Mouse (Mus musculus) T-helper 2 cell (primary cell): ENCODE measurements around the gene Ets2.
"Not testable (repeated sequence)": the region's sequence is repeated elsewhere in the genome, so short reads cannot be mapped to it uniquely, and the experiment has no call there.

Source experiments
- in situ Hi-C: fragments of 300-600 bp; cut with MboI, MseI; formaldehyde crosslinking; loops from one replicate; pipeline ENCODE4 v1.15.1; 2025; ENCODE audit warnings: high pct_unique_total_duplicates

Ets2 gene

DNA sequence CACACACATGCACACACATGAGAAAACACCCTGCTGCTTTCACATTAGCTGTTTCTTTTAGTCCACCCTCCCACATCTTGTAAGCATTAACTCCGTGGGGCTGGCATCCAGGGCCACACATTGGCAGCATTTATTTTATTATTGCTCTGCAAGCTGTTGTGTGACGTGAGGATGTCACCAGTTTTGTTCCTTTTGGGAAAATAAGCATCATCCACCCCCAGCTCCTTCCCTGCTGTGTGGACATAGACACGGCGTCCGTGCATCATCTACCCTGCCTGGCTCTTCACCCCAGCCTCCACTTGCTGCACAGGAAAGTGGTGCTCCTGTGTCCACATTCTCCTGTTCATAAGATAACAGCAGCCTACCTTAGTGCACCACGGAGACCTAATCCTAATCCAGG is 27.9 kb downstream of the Ets2 start:
- in situ Hi-C loops, result no loop called here

GRCm38 (mm10) chr16:95734785-95735184 is 32.9 kb downstream of the Ets2 start:
- in situ Hi-C loops, result no loop called here

DNA sequence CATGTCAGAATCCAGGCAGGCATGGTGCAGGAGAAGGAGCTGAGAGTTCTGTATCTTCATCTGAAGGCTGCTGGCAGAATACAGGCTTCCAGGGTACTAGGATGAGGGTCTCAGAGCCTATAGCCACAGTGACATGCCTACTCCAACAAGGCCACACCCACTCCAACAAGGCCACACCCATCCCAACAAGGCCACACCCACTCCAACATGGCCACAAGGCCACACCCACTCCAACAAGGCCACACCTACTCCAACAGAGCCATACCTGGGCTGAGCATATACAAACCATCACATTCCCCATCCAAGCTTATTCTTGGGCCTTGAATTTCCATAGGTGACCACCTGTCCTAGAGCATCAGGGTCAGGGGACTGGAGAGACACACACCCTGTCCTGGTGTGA is 34.2 kb downstream of the Ets2 start:
- in situ Hi-C loops, result no loop called here

DNA sequence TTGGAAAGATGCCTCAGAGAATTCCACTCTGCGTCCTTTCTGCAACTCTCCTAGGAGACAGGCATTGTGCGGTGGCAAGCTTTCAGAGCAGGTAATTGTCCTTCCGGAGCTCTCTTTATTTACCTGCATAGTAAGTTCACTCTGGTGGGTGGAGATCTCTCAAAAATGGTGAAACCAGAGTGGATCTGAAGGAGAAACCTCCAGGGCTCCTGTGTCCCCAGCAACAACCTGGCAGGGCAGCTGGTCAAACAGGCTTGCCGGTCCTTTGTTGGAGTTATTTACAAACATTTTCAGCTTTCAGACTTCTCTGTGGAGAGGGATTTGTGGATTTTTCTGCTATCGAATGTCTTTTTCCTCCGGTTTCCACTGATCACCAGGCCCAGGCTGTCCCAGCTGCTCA is 34.6 kb downstream of the Ets2 start:
- in situ Hi-C loops, result no loop called here

DNA sequence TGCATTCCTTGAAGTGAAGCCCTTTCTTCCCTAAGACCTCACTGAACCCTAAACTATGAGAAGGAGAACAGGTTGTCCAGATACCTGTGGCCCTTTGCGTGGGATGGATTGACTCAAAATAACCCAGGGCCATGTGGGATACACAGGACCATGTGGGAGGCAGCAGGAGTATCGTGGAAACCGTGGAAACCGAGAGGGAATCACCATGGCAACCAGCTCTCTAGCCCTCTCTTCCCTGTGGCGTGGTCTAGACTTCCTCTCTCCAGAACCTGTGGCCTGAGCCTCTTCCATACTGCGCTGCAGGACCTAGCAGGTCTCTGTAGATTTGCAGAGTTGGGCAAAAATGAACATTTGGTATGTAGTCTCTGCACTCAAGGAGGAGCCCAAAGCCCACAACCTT is 37.6 kb downstream of the Ets2 start:
- in situ Hi-C loops, result no loop called here

DNA sequence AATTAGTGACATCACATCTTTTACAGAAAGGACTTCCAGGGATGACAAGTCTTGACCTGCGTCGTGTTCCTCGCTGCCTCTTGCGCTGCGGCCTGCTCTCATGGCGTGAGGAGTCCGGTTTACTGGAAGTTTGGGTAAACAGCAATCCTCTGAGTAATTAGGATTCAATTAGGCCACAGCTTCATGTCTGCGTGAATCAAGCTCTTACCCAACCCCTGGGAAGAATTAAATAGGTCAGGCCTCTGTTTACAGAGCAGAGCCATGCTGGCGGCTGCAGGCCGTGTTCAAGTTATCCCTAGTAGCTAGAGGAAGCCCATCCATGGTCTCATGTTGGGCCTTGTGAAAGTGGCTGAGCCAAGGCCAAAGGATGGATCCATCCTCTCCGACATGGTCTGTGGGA is 39.5 kb downstream of the Ets2 start:
- in situ Hi-C loops, result loop anchor here (5.0 kb wide), 1 partner anchor 54 kb away; no protein-coding TSS in a partner anchor

- in situ Hi-C loops, result loop anchor here (5.0 kb wide), 1 partner anchor 55 kb away; no protein-coding TSS in a partner anchor
These were observed 40.3 kb downstream of the Ets2 start for GRCm38 (mm10) chr16:95741915-95742739.

GRCm38 (mm10) chr16:95742740-95743030 is 40.8 kb downstream of the Ets2 start:
- in situ Hi-C loops, result loop anchor here (5.0 kb wide), 1 partner anchor 55 kb away; no protein-coding TSS in a partner anchor

- in situ Hi-C loops, result loop anchor here (5.0 kb wide), 1 partner anchor 56 kb away; no protein-coding TSS in a partner anchor
These were observed 41.2 kb downstream of the Ets2 start for GRCm38 (mm10) chr16:95743104-95743503.

- in situ Hi-C loops, result loop anchor here (5.0 kb wide), 1 partner anchor 57 kb away; no protein-coding TSS in a partner anchor
These were observed 42.9 kb downstream of the Ets2 start for GRCm38 (mm10) chr16:95744771-95745170.

DNA sequence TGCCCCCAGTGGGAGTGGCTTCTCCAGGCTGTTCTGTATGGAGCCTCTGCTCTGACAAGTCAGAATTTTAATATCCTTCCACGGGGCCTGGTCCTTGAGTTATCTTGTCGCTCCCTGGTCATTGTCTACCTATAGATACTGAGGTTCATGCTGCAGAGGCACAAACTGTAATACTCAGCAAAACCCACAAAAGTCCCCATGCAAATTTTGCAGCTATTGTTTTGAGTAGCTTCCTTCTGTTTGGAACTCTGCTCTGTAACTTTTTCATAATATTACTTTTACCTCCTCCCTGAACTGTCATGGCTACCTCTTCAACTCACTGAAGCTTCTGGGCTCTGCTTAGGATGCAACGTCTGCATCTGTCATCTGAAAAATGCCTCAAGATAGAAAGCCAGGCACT is 43.8 kb downstream of the Ets2 start:
- in situ Hi-C loops, result no loop called here

DNA sequence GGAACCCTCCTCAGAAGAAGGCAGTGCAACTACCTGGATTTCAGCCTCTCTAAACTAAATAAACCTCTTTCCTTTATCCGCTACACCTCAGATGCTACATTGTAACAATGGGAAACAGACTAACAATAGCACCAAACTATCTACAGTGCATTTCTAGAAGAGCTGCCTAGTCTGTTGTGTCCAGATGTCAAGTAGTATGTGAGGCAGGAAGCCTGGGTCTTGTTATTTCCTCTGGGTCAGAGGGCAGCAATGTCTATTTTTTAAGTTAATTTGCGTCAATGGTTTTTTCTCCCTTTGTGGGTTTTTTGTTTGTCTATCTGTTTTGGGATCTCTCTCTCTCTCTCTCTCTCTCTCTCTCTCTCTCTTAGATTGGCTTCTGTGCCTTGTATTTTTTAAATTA is 44.7 kb downstream of the Ets2 start:
- in situ Hi-C loops, result no loop called here

DNA sequence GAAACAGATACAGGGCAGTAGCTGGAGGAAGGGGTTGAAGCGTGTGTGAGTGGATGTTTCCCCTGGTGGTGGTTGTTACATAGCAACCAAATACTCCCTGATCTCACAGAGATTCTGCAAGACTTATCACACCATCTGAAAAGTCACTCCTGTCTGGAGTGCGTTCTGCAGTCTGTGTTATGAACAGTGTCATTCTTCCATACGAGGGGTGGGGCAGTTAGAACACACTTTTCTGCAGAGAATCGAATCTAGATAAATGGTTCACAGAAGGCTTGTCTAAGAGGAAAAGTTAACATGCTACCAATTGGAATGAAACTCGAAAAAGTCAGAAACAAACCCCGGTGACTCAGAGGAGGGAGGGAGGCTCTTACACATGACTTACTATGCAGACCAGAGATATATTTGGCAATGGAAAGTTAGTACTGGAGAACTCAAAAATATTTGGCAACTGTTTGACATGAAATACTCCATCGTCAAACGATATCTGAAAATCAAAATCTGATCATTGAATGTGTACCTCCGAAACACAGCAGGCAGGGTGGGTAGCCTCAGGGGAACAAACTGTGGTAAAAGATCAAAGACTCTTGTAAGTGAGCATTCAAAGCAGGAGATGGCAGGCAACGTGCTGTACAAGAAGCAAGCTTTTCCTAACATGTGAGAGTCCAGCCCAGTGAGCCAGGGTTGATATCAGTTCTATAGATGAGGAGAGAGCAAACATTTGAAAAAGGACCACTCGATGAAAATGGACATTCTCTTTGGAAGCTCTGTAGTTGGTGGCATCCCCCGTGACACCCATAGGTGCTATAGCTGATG is 47.6 kb downstream of the Ets2 start:
- in situ Hi-C loops, result no loop called here

DNA sequence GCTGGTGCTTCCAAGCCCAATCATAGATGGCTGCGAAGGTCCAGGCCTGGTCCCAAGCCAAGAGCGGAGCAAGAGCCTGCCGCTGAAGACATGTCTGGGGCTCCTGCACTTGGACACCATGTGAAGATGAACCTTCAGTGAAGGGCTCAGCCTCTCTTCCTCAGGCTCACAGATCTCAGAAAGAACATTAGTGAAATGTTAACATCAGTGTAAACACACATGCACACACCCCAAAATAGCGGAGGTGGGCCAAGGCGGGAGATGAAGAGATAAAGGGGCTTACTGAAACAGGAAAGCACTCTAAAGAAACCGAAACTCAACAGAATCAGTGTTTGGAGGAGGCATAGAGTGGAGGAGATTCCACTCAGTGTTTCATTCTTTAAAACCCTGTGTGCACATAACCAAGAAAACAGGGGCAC is 48.3 kb downstream of the Ets2 start:
- in situ Hi-C loops, result no loop called here

DNA sequence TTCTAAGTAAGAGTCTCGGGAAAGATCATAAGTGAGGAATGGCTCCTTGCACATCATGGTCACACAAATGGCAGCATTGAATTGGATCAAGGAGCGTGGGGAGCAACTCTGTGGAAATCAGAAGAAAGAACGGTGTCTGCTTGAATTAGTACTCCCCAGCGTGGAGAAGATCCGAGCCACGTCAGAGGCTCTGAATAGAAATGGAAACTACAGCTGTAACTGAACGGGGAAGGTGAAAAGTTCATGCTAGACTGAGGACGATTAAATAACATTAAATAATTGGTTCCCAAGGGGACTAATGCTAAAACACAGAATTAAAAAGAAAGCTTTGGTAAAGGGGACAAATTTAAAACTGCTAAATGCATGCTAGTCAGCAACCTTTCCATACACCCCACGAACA is 50.6 kb downstream of the Ets2 start:
- in situ Hi-C loops, result no loop called here

DNA sequence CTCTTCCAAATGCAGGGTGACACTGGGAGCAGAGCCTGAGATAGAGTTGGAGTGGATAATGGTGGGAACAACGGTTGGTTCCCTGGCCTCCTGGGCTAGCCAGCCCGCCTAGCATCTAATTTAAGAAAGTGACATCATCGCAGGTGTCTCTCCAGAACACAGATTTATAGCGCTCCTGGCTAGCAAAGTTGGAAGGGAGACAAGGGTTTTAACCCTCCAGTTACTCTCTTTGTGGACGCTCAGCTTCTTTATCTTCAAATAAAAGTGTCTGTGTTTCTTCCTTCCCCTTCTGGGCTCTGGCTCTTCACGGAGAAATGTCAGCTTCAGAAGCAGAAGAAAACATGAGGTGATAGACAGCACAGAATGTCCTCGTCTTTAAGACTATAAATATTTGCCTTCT is 51.4 kb downstream of the Ets2 start:
- in situ Hi-C loops, result no loop called here

DNA sequence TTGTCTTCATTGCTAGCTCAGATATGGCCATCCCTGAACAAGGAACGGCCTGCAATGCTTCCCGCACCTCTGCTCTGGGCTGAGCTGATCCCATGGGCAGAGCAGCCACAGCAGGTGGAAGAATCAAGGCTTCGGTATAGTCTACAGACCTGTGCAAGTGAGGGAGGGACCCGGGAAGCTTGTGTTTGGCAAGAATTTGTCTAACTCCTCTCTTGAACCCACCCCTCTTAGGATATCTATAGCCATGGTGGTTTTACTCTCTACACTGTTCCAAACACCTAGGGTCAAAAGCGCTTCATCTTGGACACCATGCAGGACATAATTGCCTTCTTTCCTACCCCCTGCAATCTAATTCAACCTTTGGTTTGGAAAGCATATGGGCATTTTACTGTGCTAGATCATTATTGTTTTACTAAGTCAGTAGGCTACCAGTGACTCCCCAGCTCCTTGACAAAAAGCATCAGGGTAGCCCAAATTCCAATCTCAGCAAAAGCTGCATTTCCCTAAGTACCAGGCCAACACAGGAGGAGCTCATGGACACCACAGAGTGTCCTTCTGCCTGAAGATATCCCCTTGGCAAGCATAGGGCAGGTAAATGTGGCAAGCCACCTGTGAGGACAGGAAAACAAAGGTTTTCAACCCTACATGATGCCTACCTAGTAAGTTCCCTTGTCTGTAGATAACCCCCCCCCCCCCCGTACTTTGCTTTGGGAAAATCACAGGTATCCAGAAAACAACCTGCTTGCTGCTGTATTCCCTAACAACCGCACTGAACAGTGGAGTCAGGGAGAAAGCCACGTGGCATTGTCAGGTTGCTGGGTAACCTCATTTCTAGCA is 57.5 kb downstream of the Ets2 start:
- in situ Hi-C loops, result no loop called here

GRCm38 (mm10) chr16:95759988-95760391 is 58.1 kb downstream of the Ets2 start:
- in situ Hi-C loops, result no loop called here

DNA sequence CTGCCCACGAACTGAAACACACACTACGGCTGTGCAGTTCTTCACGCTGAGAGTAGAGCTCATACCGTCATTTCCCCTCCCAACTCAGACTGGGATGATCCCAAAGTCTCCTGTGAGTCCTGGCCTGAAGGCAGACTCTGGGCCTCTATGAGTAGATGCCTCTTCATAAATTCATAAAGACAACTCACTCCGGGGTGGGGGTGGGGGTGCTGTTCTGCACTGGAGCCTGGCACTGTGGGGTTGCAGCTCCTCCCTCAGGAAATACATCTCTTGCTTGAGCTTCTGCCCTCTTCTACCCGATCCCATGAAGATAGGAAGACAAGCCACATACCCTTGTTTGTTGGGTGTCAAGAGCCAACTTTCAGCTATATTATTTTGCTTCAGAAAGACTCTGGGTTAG is 59.9 kb downstream of the Ets2 start:
- in situ Hi-C loops, result no loop called here

GRCm38 (mm10) chr16:95763201-95763600 is 61.3 kb downstream of the Ets2 start:
- in situ Hi-C loops, result no loop called here

GRCm38 (mm10) chr16:95764041-95764440 is 62.2 kb downstream of the Ets2 start:
- in situ Hi-C loops, result not testable (repeated sequence)

DNA sequence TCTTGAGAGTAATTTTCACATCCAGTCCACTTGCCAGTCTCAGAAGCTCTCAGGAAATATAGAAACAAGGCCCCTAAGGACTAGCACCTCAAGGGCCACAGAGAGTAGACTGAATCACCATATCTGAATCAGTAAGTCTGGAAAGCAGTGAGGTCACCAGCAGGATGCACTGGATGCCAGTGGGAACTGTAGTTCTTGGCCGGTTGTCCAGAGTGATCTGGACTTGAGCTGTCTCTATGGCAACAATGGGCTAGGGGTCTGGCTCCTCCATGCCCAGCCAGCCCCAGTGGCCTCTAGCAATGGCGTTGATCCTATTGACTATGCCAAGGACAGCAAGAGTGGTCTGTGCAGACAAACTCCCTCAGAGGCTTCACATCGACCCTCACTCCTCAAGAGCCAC is 64.3 kb downstream of the Ets2 start:
- in situ Hi-C loops, result no loop called here
